Comparison of ENCODE assay signal across 8 mouse cellular contexts in genomic region chr2:92431611-92432179, GRCm38 (mm10). TPM values are rescaled to one million over a fixed set of nuclear protein-coding genes. Genes with fewer than 3 reads are reported as not detected.
DNase-seq lines count a peak whose midpoint lies in the region; ATAC-seq and TF ChIP-seq lines count a peak whose summit lies in the region.

No protein-coding gene starts in this region.

- H3K9ac ChIP-seq in hindbrain, embryonic 14.5 days: peak overlapping the region; percentile 83
- peak overlapping the region; percentile 70 for H3K9ac ChIP-seq in midbrain, embryonic 15.5 days

- no peak for DNase-seq in layer of hippocampus, adult 2 months (ENCODE audit: low spot score in 2 of 2)
- no peak for DNase-seq in layer of hippocampus, postnatal 10 days (ENCODE audit: low spot score in 2 of 2)
- DNase-seq in cerebellum, postnatal 25 days: peak; percentile 54 to 57
- no peak for DNase-seq in hindbrain, embryonic 14.5 days (ENCODE audit: low spot score)
- DNase-seq in adrenal gland, postnatal 10 days: no peak
- no peak for DNase-seq in layer of hippocampus, adult 9-11 months
- no peak for DNase-seq in spleen, adult 12 weeks (ENCODE audit: low spot score)

- no peaks in the 10 kb centered on the region for H3K9me3 ChIP-seq in hindbrain, embryonic 14.5 days (ENCODE audit: control insufficient read depth, low read length)
- H3K9me3 ChIP-seq in midbrain, embryonic 15.5 days: no peaks in the 10 kb centered on the region

- H3K4me2 ChIP-seq in hindbrain, embryonic 14.5 days (replicated peaks): peak overlapping the region; percentile 60
- H3K4me2 ChIP-seq in midbrain, embryonic 15.5 days: peak overlapping the region; percentile 83

- H3K4me1 ChIP-seq in hindbrain, embryonic 14.5 days (replicated peaks; ENCODE audit: control insufficient read depth, insufficient read depth, low read length): peaks cover 53% of the 10 kb centered on the region
- H3K4me1 ChIP-seq in midbrain, embryonic 15.5 days: peaks cover 58% of the 10 kb centered on the region

- H3K4me3 ChIP-seq in layer of hippocampus, adult 2 months: peak overlapping the region; percentile 81
- H3K4me3 ChIP-seq in hindbrain, embryonic 14.5 days (replicated peaks; ENCODE audit: low read length): peak overlapping the region; percentile 88
- peak overlapping the region; percentile 94 for H3K4me3 ChIP-seq in midbrain, embryonic 15.5 days

- no peaks in the 10 kb centered on the region for H3K36me3 ChIP-seq in hindbrain, embryonic 14.5 days (replicated peaks; ENCODE audit: control insufficient read depth, insufficient read depth)
- H3K36me3 ChIP-seq in midbrain, embryonic 15.5 days (replicated peaks): no peaks in the 10 kb centered on the region

- no peak for ATAC-seq in hindbrain, embryonic 14.5 days (ENCODE audit: low FRiP score)
- no peak for ATAC-seq in midbrain, embryonic 15.5 days (replicated peaks)

- peak overlapping the region; percentile 94 for H3K27ac ChIP-seq in layer of hippocampus, adult 2 months
- H3K27ac ChIP-seq in hindbrain, embryonic 14.5 days: peak overlapping the region; percentile 92
- H3K27ac ChIP-seq in midbrain, embryonic 15.5 days: peak overlapping the region; percentile 75

- 15% methylated on average over 11 of the region's 11 CpGs for WGBS in hindbrain, embryonic 14.5 days
- WGBS in midbrain, embryonic 15.5 days: 9% methylated on average over 11 of the region's 11 CpGs

- TF ChIP-seq CTCF in layer of hippocampus, adult 2 months (conservative IDR thresholded peaks at IDR 0.05): no peak

- H3K27me3 ChIP-seq in hindbrain, embryonic 14.5 days (ENCODE audit: control insufficient read depth, insufficient read depth, low read length): no peaks in the 10 kb centered on the region
- H3K27me3 ChIP-seq in midbrain, embryonic 15.5 days (replicated peaks): 0 out of 2 replicates have a peak, but pooled peaks cover 4% of the 10 kb centered on the region

RNA-seq across cellular contexts. Expression of gene Cry2, which starts 2.1 kb away (rescaled TPM):
- total RNA-seq in layer of hippocampus, adult 2 months (2021): 100 to 1,000 TPM; 105 to 108 TPM
- 10 to 100 TPM; 89.1 to 94.8 TPM for total RNA-seq in layer of hippocampus, postnatal 10 days (2021)
- 34.6 and 35.5 TPM in 2 replicates for polyA plus RNA-seq in hindbrain, embryonic 14.5 days (2014; fragmentation: Nextera tagmentation; extraction: Ambion mirVana)
- polyA plus RNA-seq in midbrain, embryonic 15.5 days (2015; fragmentation: Nextera tagmentation; extraction: Ambion mirVana): 47.5 and 49.0 TPM in 2 replicates
- 10 to 100 TPM; 39.3 to 41.9 TPM for total RNA-seq in adrenal gland, postnatal 10 days (2021)

RNA-seq across cellular contexts. Expression of gene Slc35c1, which starts 28.6 kb away (rescaled TPM):
- total RNA-seq in layer of hippocampus, adult 2 months (2021): 10 to 100 TPM; 14.0 to 15.7 TPM
- 10 to 100 TPM; 17.1 to 17.2 TPM for total RNA-seq in layer of hippocampus, postnatal 10 days (2021)
- 15.4 and 17.1 TPM in 2 replicates for polyA plus RNA-seq in hindbrain, embryonic 14.5 days (2014; fragmentation: Nextera tagmentation; extraction: Ambion mirVana)
- polyA plus RNA-seq in midbrain, embryonic 15.5 days (2015; fragmentation: Nextera tagmentation; extraction: Ambion mirVana): 14.4 and 17.4 TPM in 2 replicates
- 10 to 100 TPM; 14.7 to 17.6 TPM for total RNA-seq in adrenal gland, postnatal 10 days (2021)

RNA-seq across cellular contexts. Expression of gene Mapk8ip1, which starts 30.6 kb away (rescaled TPM):
- total RNA-seq in layer of hippocampus, adult 2 months (2021): 100 to 1,000 TPM; 338 to 354 TPM
- 100 to 1,000 TPM; 385 to 403 TPM for total RNA-seq in layer of hippocampus, postnatal 10 days (2021)
- polyA plus RNA-seq in hindbrain, embryonic 14.5 days (2014; fragmentation: Nextera tagmentation; extraction: Ambion mirVana): 68.8 and 74.5 TPM in 2 replicates
- polyA plus RNA-seq in midbrain, embryonic 15.5 days (2015; fragmentation: Nextera tagmentation; extraction: Ambion mirVana): 155 and 165 TPM in 2 replicates
- 10 to 100 TPM; 22.5 to 28.1 TPM for total RNA-seq in adrenal gland, postnatal 10 days (2021)

RNA-seq across cellular contexts. Expression of gene 1700029I15Rik, which starts 49.4 kb away (rescaled TPM):
- total RNA-seq in layer of hippocampus, adult 2 months (2021): 1 to 10 TPM; 4.5 to 5.0 TPM
- 1 to 10 TPM; 5.1 to 5.7 TPM for total RNA-seq in layer of hippocampus, postnatal 10 days (2021)
- 2.9 and 4.2 TPM in 2 replicates for polyA plus RNA-seq in hindbrain, embryonic 14.5 days (2014; fragmentation: Nextera tagmentation; extraction: Ambion mirVana)
- 7.6 and 8.4 TPM in 2 replicates for polyA plus RNA-seq in midbrain, embryonic 15.5 days (2015; fragmentation: Nextera tagmentation; extraction: Ambion mirVana)
- 1 to 10 TPM; 7.6 to 9.4 TPM for total RNA-seq in adrenal gland, postnatal 10 days (2021)

RNA-seq across cellular contexts. Expression of gene Large2, which starts 57.0 kb away (rescaled TPM):
- 1 to 10 TPM in 1 of 2 experiments, under 1 TPM in 1; 0.98 to 1.1 TPM for total RNA-seq in layer of hippocampus, adult 2 months (2021)
- under 1 TPM; 0.45 to 0.64 TPM for total RNA-seq in layer of hippocampus, postnatal 10 days (2021)
- 2.0 and 2.4 TPM in 2 replicates for polyA plus RNA-seq in hindbrain, embryonic 14.5 days (2014; fragmentation: Nextera tagmentation; extraction: Ambion mirVana)
- polyA plus RNA-seq in midbrain, embryonic 15.5 days (2015; fragmentation: Nextera tagmentation; extraction: Ambion mirVana): 1.5 and 1.9 TPM in 2 replicates
- 1 to 10 TPM; 1.7 to 2.2 TPM for total RNA-seq in adrenal gland, postnatal 10 days (2021)

Comparison
In these comparisons a context has a peak if more than half of its experiments do, and no peak if none do; other contexts are left out.
1. DNase-seq: peak in cerebellum, postnatal 25 days (2 of 2); none in layer of hippocampus, adult 2 months (0 of 2), layer of hippocampus, postnatal 10 days (0 of 2), hindbrain, embryonic 14.5 days (single experiment), adrenal gland, postnatal 10 days (single experiment), layer of hippocampus, adult 9-11 months (single experiment) and spleen, adult 12 weeks (single experiment).
2. RNA of gene Mapk8ip1, which starts 30.6 kb away (total RNA-seq): 385 to 403 TPM in layer of hippocampus, postnatal 10 days and 338 to 354 TPM in layer of hippocampus, adult 2 months; 22.5 to 28.1 TPM in adrenal gland, postnatal 10 days; every median in the first group is over 10 times any median in the second.
3. Peak in every context shown above with its lines, with median percentiles within 50 percentile points of each other: H3K27ac ChIP-seq and H3K4me3 ChIP-seq.